Mouse (Mus musculus) cortical plate, adult 2 months (tissue): Measurements from ENCODE around the gene Spata13.

Source experiments
- CTCF ChIP-seq: fragments of 200-500 bp; IDR thresholded peaks from 2 replicates; pipeline ENCODE4 v1.5.1; 2011; ENCODE audit warnings: mild to moderate bottlenecking, control low read depth, low read length; ENCODE audit not compliant: insufficient read depth; ENCODE audit errors: extremely low read depth
- POLR2A ChIP-seq: fragments of 200-500 bp; IDR thresholded peaks from 2 replicates; pipeline ENCODE4 v1.6.1; 2011; ENCODE audit warnings: mild to moderate bottlenecking, low read length, control low read depth; ENCODE audit not compliant: insufficient read depth; ENCODE audit errors: extremely low read depth

DNA sequence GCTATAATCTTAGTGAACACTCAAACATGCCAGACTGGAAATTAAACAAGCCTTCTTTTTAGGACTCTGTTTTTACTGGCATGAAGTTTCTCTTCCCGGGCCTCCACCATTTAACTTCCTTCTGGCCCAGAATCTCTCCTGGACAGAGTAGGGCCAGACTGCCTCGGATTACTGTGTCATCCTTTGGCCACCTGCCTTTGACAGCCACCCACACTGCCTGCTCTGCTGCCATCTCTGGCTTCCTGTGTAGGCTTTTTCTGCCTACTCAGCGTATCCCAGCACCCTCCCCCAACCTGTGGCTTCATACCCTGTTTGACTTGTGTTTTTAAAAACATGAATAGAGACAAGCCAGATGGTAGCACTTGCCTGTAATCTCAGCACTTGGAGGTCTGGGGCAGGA, 71.2 kb downstream of the Spata13 start:
- TF ChIP-seq POLR2A (no peak), CTCF (no peak)
